Mouse (Mus musculus) cerebral cortex, adult 2 months (tissue): ENCODE data around the gene Prmt2.

Experiments
- WGBS: fragments of 180-500 bp; shearing (Covaris S2); methylation state at CpG from one replicate; pipeline ENCODE4 v1.1.7; 2018; 5-methylcytosine and 5-hydroxymethylcytosine counted together

Gene Prmt2

GRCm38 (mm10) chr10:76237341-76238225 lies at the start of gene Prmt2:
Gene Prmt2, minus strand, starts transcription at chr10:76237865.
- WGBS, result under 1% methylated on average over 47 of the region's 47 CpGs

- 70% methylated on average over 5 of the region's 5 CpGs for WGBS
These were observed 41.0 kb upstream of the Prmt2 start for GRCm38 (mm10) chr10:76278541-76279097.

DNA sequence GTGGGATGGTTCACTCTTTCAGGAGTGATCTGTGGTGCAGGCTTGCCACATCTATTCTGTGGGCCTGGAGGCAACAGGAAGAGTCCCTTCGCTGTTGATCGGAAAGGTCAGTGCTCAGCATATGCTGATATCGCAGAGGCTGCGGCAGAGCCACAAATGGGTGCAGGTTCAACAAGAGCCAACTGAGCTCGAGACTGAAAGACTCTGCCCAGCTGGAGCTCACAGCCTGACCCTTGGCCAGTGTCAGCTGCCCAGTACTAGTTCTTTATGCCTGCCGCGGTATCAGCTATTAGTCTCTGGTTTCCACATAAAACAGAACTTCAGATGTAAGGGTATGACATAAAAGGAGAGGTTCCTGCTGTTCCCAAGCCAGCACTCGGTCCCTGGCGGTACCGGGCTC lies 37.6 kb upstream of the Prmt2 start:
- 78% methylated on average over 10 of the region's 10 CpGs for WGBS

GRCm38 (mm10) chr10:76271238-76271637 lies 33.6 kb upstream of the Prmt2 start:
- 51% methylated on average over 8 of the region's 8 CpGs for WGBS

DNA sequence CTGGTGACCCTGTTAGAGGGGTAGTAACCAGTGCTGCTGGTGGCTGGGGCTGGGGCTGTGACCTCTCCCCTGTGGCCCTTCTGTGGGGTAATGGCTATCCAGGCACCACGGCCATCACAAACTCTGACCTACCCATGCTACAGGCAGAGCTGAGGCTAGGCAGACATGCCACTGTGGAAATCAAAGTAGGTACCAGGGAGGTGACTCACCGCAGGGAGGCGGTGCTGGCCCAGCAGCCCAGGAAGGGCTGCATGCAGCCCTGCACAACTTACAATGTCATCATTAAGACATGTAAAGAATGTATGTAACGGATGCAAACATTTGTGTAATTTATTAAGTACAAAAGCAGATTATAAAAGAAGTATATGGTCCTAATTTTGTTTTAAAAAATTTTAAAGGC lies 24.8 kb upstream of the Prmt2 start:
- 76% methylated on average over 4 of the region's 4 CpGs for WGBS

DNA sequence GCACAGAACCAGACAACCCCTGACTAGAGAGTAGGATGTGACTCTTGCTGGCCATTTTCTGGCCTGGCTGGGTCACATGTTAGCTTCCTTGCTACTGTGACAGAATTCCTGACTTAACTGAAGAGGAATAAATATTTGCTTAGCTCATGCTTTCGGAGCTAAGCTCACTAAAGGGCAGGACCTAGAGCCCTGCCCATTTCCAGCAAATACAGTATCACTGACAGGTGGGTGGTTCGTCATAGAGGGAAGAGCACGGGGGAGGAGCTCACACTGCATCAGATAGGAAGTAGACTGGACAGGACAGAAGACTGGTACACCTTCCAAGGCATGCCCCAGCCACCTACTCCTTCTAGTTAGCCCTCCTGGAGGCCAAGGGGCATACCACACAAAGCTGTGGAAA lies 23.8 kb upstream of the Prmt2 start:
- 81% methylated on average over 3 of the region's 3 CpGs for WGBS

DNA sequence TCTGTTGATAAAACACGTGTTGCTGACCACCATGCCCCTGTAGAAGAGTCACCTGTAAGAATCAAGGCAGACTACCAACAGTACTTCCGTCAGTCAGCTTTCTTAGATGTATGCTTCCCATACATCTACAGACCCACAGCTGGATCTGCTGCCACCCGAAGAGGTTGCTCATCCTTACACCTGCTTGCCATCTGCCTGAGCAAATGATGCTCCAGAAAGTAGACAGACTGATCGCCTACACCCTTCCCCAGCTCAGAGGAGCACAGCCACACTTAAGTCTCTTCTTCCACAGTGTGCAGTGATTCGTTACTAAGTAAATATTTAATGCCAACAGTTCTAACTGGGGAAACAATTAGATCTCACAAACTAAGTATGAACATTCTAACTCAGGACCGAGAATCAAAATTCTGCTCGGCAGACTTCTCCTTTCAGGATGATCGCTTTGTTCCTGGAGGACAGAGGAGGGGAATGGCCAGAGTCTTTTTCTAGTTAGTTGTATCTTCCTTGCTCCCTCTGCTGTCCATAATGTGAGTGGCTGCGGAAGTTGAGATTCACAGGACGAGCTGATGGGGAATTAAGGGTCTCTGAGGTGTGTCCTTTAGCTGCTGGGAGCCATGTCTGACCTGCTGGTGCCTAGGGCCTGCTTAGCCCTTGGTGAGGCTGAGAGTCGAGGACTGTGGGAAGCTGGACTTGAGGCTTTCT lies 22.8 kb upstream of the Prmt2 start:
- WGBS, result 45% methylated on average over 11 of the region's 11 CpGs

- WGBS, result 70% methylated on average over 18 of the region's 18 CpGs
These were observed 22.0 kb upstream of the Prmt2 start for GRCm38 (mm10) chr10:76259566-76260232.

DNA sequence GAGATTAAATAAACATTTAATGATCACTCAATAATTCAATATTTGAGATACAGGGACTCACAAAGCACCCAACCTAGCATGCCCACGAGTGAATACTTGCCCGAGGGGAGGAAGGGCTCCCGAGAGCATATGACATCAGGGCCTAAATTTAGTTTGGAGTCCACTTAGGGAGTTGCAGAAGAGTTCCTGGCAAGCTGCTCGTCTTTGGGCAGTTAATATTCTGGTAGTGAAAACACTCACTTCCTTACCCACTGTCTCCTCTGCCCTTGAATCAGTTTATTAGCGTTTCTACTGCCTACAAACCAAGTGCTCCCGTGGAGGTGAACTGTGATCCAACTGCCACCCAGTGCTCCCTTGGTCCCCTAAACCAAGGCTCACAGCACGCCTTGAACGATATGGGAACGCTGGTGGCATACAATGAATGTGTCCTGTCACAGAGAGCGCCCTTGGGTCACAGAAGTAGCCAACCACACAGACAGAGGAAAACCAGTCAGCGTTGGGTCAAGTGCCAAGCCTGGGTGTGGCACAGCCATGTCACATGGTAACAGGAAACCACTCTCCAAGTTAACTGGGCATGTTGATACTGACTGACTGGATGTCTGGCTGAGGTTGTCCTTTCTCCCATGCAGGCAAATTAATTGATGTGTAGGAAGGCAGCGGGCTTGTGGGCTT lies 20.2 kb upstream of the Prmt2 start:
- 50% methylated on average over 12 of the region's 12 CpGs for WGBS

GRCm38 (mm10) chr10:76257231-76257630 lies 19.6 kb upstream of the Prmt2 start:
- WGBS, result 87% methylated on average over 7 of the region's 7 CpGs

DNA sequence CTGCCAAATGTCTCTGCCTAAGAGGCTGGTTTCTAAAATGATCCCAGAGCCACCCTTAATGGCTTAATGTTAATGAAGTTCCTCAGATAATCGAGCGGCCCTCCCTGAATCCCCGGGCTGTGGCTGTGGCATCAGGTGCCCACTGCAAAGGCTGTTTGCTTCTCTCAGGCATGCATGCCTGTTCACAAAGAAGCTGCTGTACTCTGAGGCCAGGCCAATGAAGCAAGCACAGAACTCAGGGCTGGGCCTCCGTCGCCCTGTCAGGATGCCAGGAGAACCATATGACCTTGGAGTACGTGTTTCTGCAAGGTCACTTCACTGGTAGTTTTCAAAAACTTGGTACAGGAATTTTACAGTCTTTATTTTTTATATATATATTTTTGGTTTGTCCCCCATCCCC lies 18.0 kb upstream of the Prmt2 start:
- 56% methylated on average over 6 of the region's 6 CpGs for WGBS

DNA sequence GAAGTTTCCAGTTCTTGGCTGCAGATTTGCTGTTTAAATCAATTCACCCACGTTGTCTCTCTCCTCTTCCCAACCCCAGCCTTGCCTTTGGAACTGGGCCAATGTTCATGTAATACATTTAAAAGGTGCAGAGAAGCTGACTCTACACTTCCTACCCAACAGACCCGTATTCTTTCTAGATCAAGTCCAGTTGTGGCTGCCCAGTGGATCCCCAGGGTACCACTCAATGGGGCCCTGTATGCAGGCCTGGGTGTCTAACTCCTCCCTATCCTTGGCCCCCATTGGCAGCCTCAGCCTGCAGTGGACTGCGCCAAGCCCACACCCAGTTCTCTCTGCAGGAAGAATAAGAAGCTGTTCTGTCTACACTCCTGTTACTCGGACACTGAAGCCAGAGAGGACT lies 15.9 kb upstream of the Prmt2 start, which contains the start of gene S100b:
TSS of gene S100b (plus strand) at position 318 of the 400 bp plus-strand sequence.
- WGBS, result 16% methylated on average over 4 of the region's 4 CpGs

DNA sequence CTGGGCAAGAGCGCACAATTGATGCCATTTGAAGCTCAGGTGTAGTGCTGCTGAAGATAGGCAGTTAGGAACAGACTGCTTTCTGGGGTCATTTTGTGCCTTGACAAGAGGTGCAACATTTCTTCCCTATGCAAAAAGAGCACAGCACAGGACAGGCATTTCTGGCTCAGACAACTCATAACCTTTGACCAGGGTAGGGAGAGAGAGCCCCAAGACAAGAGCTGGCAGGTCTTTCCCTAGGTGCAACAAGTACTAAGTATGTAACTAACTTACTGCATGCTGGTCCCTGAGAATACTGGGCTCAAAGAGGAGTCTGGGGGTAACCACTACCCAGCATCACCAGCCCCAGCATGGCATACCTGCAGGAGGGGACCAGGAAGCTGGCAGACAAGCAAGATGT lies 15.4 kb upstream of the Prmt2 start:
- 97% methylated on average over 1 of the region's 1 CpGs for WGBS

DNA sequence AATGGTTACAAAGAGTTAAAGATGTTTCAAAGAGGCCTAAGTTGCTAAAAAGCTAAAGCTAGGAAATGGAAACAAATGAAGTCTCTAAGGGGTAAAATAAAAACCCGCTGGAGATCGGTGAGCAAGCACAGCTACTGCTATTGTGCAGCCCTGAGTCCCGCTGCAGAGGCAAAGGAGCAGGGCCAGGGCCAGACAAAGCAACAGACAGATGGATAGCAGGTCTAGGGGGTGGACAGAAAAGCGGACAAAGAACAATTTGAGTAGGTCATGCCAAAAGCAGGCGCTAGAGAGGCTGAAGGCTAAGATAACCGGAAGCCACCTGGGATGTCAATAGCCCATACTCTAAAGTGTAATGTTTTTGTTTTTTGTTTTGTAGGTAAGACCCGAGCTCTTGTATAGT lies 13.2 kb upstream of the Prmt2 start:
- 64% methylated on average over 7 of the region's 7 CpGs for WGBS

GRCm38 (mm10) chr10:76248647-76248968 lies 10.9 kb upstream of the Prmt2 start:
- WGBS, result 66% methylated on average over 5 of the region's 5 CpGs

DNA sequence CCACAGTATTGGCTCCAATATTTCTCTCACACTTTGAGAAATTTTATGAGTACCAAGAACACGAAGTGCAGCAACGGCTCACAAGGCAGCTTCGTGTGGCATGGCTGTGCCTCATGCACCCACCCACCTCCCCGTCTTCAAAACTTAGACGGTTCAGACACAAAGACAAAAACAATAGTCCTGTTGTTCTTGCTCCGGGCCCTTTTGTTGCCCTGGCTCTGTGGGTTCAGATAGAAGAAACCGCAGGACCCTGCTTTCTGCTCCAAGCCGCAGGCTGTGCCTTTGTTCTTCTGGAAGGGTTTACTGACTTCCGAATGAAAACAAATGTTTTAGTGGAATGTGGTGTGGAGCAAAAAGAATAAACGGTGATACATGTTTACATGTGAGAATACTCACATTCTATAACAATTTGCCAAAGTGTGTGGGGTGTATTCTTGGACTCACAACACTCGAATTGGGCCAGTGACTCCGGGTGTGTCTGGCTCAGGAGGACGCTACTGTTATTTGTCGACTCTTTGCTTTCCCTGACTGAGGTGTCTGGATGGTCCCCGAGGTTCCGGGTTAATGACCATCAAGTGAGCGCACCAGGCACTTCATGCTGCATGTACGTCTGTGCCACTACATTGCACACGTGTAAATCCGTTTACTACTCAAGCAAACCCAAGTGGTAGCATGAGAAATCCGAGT lies 10.4 kb upstream of the Prmt2 start:
- 44% methylated on average over 21 of the region's 21 CpGs for WGBS

GRCm38 (mm10) chr10:76246601-76247000 lies 8.9 kb upstream of the Prmt2 start:
- WGBS, result 44% methylated on average over 4 of the region's 4 CpGs

- WGBS, result 91% methylated on average over 2 of the region's 2 CpGs
These were observed 7.4 kb upstream of the Prmt2 start for GRCm38 (mm10) chr10:76245106-76245505.

- WGBS, result 79% methylated on average over 4 of the region's 4 CpGs
These were observed 1.7 kb upstream of the Prmt2 start for GRCm38 (mm10) chr10:76239401-76239800.

DNA sequence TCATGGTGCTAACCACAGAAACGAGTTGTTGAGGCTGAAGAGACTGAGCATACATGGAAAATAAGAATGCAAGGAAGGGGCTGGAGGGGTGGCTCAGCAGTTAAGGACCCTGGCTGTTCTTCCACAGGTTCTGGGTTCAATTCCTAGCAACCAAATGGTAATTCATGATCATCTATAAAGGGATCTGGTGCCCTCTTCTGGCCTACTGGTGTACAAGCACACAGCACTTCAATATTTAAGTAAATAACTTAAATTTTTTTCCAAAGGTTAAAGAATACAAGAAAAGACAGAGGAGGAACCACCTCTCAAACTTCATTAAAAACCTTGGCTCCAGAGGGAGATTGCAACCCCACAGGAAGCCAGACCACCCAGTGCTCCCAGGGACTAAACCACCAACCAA lies 8.0 kb downstream of the Prmt2 start:
- 82% methylated on average over 1 of the region's 1 CpGs for WGBS

GRCm38 (mm10) chr10:76225944-76226343 lies 11.7 kb downstream of the Prmt2 start:
- WGBS, result 94% methylated on average over 11 of the region's 11 CpGs
